Mouse (Mus musculus) forebrain, embryonic 16.5 days (tissue): ENCODE results near the gene Lrmda. TPM values are rescaled to one million over a fixed set of nuclear protein-coding genes. Genes with fewer than 3 reads are reported as not detected.
A peak's percentile ranks its signal among the peaks of the same experiment; 100 is the strongest.

Experiments
- ATAC-seq: fragments of 200-750 bp; cut with Nextera tagmentation; 2 replicates; pipeline ENCODE4 v1.8.0; 2017; ENCODE audit warnings: mild to moderate bottlenecking, moderate library complexity
- H3K27ac ChIP-seq: fragments of 300-500 bp; sonication (generic); 2 replicates; pipeline ENCODE4 v1.5.1; 2014; ENCODE audit warnings: low read length, control low read depth
- H3K27me3 ChIP-seq: fragments of 300-500 bp; sonication (generic); replicated peaks from 2 replicates; pipeline ENCODE4 v1.6.1; 2014; ENCODE audit warnings: low read length; ENCODE audit not compliant: control insufficient read depth, insufficient read depth
- H3K36me3 ChIP-seq: fragments of 300-500 bp; sonication (generic); 2 replicates; pipeline ENCODE4 v1.6.1; 2014; ENCODE audit not compliant: control insufficient read depth, insufficient read depth
- H3K4me1 ChIP-seq: fragments of 300-500 bp; sonication (generic); replicated peaks from 2 replicates; pipeline ENCODE4 v1.6.1; 2014; ENCODE audit warnings: low read length; ENCODE audit not compliant: control insufficient read depth, insufficient read depth
- H3K4me2 ChIP-seq: fragments of 300-500 bp; sonication (generic); 2 replicates; pipeline ENCODE4 v1.6.1; 2014; ENCODE audit warnings: mild to moderate bottlenecking, low read length, control low read depth
- H3K4me3 ChIP-seq: fragments of 300-500 bp; sonication (generic); replicated peaks from 2 replicates; pipeline ENCODE4 v1.5.1; 2014; ENCODE audit warnings: mild to moderate bottlenecking, low read length, control low read depth
- H3K9ac ChIP-seq: fragments of 300-500 bp; sonication (generic); replicated peaks from 2 replicates; pipeline ENCODE4 v1.6.1; 2014; ENCODE audit warnings: low read depth, low read length, control low read depth
- H3K9me3 ChIP-seq: fragments of 300-500 bp; sonication (generic); 2 replicates; pipeline ENCODE4 v1.6.1; 2016; ENCODE audit warnings: low read length; ENCODE audit not compliant: control insufficient read depth
- WGBS: fragments of 180-500 bp; shearing (Covaris S2); extraction: QIAGEN DNeasy Blood & Tissue Kit; methylation state at CpG from one replicate; pipeline ENCODE4 v1.1.7; 2014; 5-methylcytosine and 5-hydroxymethylcytosine counted together
- polyA plus RNA-seq: library from polyadenylated mRNA; unstranded; fragments of >200 nt; fragmentation: Nextera tagmentation; extraction: Ambion mirVana; gene quantifications from 2 replicates; pipeline ENCODE4 v1.2.1, GENCODE M21; 2015

The Lrmda gene
- polyA plus RNA-seq, 1 experiment from 2014 or later: not detected

DNA sequence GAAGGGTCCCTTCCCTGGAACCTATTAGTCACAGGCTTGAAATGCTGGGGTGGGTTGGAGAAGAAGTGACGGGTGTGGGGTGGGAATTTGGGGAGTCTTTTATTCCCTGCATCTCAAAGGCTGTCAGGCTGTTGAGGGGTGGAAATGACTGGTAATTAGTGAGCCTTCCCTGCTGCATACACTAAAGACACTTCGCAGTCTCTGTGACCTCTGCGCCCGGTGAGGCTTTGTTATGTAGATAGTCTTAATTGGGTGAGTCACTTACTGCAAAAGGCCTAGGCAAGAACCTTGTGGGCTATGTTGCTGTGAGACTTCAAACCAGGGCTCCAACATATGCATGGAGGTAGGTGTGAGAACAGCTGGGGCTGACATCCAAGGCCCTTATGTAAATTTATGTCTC is 14.6 kb upstream of the Lrmda start:
- peaks cover 12% of the 10 kb centered on the region for H3K27me3 ChIP-seq
- H3K4me1 ChIP-seq: 0 out of 2 replicates have a peak, but pooled peaks cover 5% of the 10 kb centered on the region
- ATAC-seq: peak; percentile 71
- H3K36me3 ChIP-seq: no peaks in the 10 kb centered on the region
- no peak overlapping the region for H3K27ac ChIP-seq
- H3K4me2 ChIP-seq: no peak overlapping the region
- no peak overlapping the region for H3K4me3 ChIP-seq
- H3K9ac ChIP-seq: no peak overlapping the region
- WGBS: 12% methylated on average over 4 of the region's 4 CpGs
- no peaks in the 10 kb centered on the region for H3K9me3 ChIP-seq

DNA sequence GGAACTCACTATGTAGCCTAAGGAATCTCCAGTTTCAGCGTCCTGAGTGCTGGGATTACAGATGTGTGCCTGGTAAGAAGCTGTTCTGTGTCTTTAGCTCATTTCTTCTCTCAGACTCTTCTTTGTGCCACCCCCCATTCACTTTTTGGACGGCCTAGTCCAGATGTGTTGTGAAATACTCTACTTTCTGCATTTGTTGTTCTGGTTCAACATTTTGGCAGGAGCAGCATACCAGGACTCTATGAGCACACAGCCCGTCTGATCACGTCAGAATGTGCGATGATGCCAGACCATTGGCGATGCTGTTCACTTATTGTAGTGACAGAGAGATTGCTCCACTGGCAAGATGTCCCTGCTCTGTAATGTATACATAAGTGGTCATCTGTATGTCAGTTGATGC is 12.5 kb upstream of the Lrmda start:
- 87% methylated on average over 6 of the region's 6 CpGs for WGBS
- H3K27me3 ChIP-seq: peaks cover 12% of the 10 kb centered on the region
- no peak overlapping the region for H3K4me2 ChIP-seq
- H3K4me1 ChIP-seq: 0 out of 2 replicates have a peak, but pooled peaks cover 5% of the 10 kb centered on the region
- no peak overlapping the region for H3K9ac ChIP-seq
- H3K27ac ChIP-seq: no peak overlapping the region
- no peaks in the 10 kb centered on the region for H3K36me3 ChIP-seq
- H3K9me3 ChIP-seq: no peaks in the 10 kb centered on the region
- H3K4me3 ChIP-seq: no peak overlapping the region
- ATAC-seq: no peak

DNA sequence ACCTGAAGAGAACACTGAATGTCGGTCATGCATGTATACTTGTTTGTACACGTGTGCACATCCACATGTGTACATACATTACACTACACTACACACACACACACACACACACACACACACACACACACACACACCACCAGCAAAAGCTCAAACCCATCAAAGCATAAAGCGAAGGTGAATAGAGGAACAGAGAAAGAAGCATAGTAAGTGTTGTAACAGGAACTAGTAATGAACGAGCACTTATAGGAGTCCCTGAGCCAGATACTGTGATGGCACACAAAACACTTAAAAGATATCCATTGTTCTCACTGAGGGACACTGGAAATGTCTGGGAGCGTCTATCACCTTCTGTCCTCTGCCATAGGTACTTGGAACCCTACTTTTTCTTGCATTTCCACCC is 5.2 kb upstream of the Lrmda start:
- Histone ChIP-seq H3K4me3 (no peak overlapping the region), H3K9ac (no peak overlapping the region), H3K4me1 (peaks cover 2% of the 10 kb centered on the region), H3K9me3 (no peaks in the 10 kb centered on the region), H3K36me3 (no peaks in the 10 kb centered on the region), H3K4me2 (no peak overlapping the region), H3K27ac (no peak overlapping the region), H3K27me3 (peaks cover 27% of the 10 kb centered on the region)
- no peak for ATAC-seq
- WGBS: 85% methylated on average over 5 of the region's 5 CpGs

DNA sequence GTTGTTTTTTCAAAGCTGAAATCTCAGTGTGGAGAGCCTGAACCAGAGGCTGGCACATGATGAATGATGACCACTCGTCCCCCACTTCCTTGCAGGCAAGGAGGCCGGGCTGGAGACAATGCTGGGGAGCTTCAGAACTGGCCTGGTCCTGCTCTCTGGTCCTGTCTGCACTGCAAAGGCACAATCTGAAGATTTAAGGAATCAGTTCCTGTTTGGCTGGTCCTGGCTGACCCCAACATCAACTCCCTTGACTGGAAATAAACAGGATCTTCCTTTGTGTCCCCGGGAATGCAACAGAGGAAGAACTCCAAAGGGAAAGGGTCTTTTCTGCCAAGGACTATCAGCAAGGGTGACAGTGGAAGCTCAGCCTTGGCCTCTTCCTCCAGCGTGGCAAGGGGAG is 4.7 kb upstream of the Lrmda start:
- Histone ChIP-seq H3K4me1 (peaks cover 7% of the 10 kb centered on the region), H3K4me2 (no peak overlapping the region), H3K9me3 (no peaks in the 10 kb centered on the region), H3K27ac (no peak overlapping the region), H3K9ac (no peak overlapping the region), H3K36me3 (no peaks in the 10 kb centered on the region), H3K4me3 (no peak overlapping the region), H3K27me3 (peaks cover 30% of the 10 kb centered on the region)
- WGBS: 64% methylated on average over 4 of the region's 4 CpGs
- no peak for ATAC-seq

DNA sequence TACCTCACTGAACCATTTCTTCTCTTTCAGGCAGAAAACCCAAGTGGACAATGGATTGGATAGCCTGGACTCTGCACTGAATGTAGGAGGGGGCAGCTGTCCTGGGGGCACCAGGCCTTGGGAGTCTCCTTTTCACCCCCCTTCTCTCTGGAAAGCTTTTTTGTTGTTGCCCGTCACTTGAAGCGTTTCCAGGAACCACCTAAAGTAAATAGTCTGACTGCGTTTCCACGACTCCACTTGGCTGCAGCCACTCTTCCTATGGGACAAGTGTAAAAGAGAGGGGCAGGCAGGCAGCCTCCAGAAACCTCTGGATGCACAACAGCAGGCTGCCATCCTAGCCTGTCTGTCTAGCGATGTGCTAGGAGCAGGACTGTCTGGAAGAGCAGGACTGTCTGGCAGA is 2.5 kb upstream of the Lrmda start:
- peaks cover 36% of the 10 kb centered on the region for H3K27me3 ChIP-seq

DNA sequence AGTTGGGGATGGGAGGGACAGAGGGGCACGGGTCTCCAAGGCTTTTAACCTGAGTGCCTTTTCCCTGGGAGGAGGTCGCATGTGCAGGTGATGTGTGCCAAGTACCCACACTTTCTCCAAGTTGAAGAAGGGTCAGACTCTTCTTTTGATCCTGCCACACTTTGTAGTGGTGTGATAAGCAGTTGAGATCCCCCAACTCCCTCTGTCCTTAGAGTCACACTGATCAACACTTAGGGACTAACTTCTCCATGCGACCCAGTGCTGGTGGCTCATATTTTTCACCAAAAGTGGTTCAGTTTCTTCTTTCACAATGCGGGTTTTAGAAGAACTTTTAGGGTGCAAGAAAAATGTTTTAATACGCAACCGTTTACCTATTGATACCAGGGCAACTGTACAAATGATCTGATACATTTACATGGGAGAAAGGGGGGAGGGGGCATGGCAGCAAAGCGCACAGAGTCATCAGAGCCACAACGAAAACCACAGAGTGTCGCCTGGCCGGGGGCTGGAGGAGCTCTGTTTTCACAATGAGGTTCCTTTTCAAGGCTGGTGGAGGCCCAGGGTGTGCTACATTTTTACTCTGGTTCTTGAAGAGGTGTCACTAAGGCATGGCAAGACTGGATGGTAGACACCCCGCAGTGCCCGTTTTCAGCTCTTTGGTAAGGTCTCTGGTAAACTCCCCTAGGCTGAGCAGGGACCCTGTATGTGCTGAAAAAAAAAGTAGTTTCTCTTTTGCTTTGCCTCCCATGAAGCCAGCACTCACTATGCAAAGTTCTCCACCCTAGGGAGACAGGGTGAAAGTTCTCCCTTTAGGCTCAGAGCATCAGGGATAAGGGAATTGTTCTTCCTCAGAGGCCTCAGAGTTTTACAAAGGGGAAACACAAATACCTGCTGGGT is 685 bp downstream of the Lrmda start:
- H3K9ac ChIP-seq: no peak overlapping the region
- H3K4me2 ChIP-seq: peak overlapping the region; percentile 48
- no peaks in the 10 kb centered on the region for H3K9me3 ChIP-seq
- no peak for ATAC-seq
- peaks cover 9% of the 10 kb centered on the region for H3K4me1 ChIP-seq
- H3K27ac ChIP-seq: no peak overlapping the region
- peak overlapping the region; percentile 26 for H3K4me3 ChIP-seq
- no peaks in the 10 kb centered on the region for H3K36me3 ChIP-seq
- 39% methylated on average over 12 of the region's 12 CpGs for WGBS
- peaks cover 43% of the 10 kb centered on the region for H3K27me3 ChIP-seq

More for the DNA sequence above, 2.5 kb upstream of the Lrmda start:
- H3K9ac ChIP-seq: no peak overlapping the region
- H3K4me1 ChIP-seq: peaks cover 9% of the 10 kb centered on the region
- ATAC-seq: no peak
- no peak overlapping the region for H3K27ac ChIP-seq
- H3K4me2 ChIP-seq: no peak overlapping the region
- H3K36me3 ChIP-seq: no peaks in the 10 kb centered on the region
- H3K9me3 ChIP-seq: no peaks in the 10 kb centered on the region
- 69% methylated on average over 5 of the region's 5 CpGs for WGBS
- H3K4me3 ChIP-seq: no peak overlapping the region

DNA sequence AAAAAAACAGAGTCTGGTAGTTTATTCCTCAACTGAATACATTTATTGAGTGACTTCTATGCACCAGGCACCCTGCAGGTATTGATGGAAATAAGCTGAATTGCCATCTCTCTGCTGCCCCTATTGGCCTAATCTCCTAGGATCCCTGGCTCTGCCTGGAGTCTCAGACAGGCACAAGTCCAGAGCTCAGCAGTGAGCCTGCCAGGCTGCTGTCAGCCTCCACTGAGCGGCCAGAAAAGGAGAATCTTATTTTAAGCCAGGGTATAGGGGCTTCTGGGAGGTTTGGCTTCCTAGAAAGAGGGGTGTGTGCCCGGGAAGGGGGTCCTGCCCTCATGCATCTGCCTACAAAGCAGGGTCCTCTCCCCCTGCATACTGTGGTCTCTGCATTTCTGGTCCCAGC is 1.4 kb downstream of the Lrmda start:
- Histone ChIP-seq H3K27me3 (peaks cover 41% of the 10 kb centered on the region), H3K36me3 (no peaks in the 10 kb centered on the region), H3K4me3 (no peak overlapping the region), H3K4me1 (peaks cover 9% of the 10 kb centered on the region), H3K27ac (no peak overlapping the region), H3K9ac (no peak overlapping the region), H3K4me2 (no peak overlapping the region), H3K9me3 (no peaks in the 10 kb centered on the region)
- 12% methylated on average over 2 of the region's 2 CpGs for WGBS
- peak; percentile 66 for ATAC-seq

DNA sequence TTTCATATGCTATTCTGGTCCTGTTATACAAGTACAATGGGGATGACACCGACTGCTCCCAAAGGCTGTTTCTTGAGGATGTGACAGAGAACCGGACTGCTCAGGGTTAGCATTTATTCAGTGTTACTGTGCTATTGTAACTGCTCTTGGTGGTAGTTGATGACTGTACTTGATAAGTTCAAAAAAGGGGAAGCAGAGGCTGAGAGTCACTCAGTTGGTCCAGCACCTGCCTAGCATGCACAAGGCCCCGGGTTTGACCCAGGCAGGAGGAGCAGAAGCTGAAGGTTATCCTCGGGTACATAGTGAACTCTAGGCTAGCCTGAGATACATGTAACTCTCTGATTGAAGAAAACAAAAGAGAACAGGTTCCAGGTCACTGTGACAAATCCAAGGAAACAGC is 4.0 kb downstream of the Lrmda start:
- no peak for ATAC-seq
- no peak overlapping the region for H3K27ac ChIP-seq
- H3K4me2 ChIP-seq: no peak overlapping the region
- no peaks in the 10 kb centered on the region for H3K9me3 ChIP-seq
- H3K4me1 ChIP-seq: peaks cover 9% of the 10 kb centered on the region
- H3K27me3 ChIP-seq: peaks cover 26% of the 10 kb centered on the region
- no peak overlapping the region for H3K9ac ChIP-seq
- H3K4me3 ChIP-seq: no peak overlapping the region
- WGBS: 70% methylated on average over 4 of the region's 4 CpGs
- H3K36me3 ChIP-seq: no peaks in the 10 kb centered on the region

DNA sequence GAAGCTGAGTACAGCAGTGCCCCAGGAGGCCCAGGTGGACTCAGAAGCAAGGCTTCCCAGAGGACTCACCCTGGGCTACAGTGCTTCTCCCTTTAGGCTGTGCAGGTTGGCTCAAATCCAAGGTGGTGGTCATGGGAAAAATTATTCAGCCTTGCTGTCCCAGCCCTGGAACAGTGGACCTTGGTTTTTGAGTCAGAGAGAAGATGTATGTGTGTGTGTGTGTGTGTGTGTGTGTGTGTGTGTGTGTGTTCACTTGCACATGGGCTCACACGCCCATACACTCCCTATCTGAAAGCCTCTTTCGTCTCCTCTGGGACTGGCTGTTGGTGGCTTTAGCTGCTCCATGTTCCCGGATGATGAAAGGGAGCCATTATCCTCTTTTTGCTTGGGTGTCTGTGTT is 16.4 kb downstream of the Lrmda start:
- Histone ChIP-seq H3K9me3 (no peaks in the 10 kb centered on the region), H3K9ac (no peak overlapping the region), H3K4me2 (no peak overlapping the region), H3K27ac (peak overlapping the region; percentile 38), H3K27me3 (peaks cover 43% of the 10 kb centered on the region), H3K36me3 (no peaks in the 10 kb centered on the region), H3K4me3 (no peak overlapping the region), H3K4me1 (peaks cover 20% of the 10 kb centered on the region)
- WGBS: 3% methylated on average over 3 of the region's 3 CpGs
- ATAC-seq: peak; percentile 19; the same call in 1 of the 2 replicates
